Mouse (Mus musculus) cerebellum, adult 8-10 months (tissue): Measurements from ENCODE around the gene Vps33a.
"Not testable (repeated sequence)": the region's sequence is repeated elsewhere in the genome, so short reads cannot be mapped to it uniquely, and the experiment has no call there.

Experiments used
- DNase-seq: peaks from one replicate; pipeline ENCODE4 v3.0.0; 2022

Gene Vps33a

GRCm38 (mm10) chr5:123523692-123524392, 49.0 kb downstream of the Vps33a start, which contains the start of gene Diablo:
Gene Diablo, minus strand, starts transcription at chr5:123524176.
- DNase-seq, result peak; percentile 96

- DNase-seq, result no peak
Measured at GRCm38 (mm10) chr5:123522166-123522565, 50.7 kb downstream of the Vps33a start.

GRCm38 (mm10) chr5:123521621-123522020, 51.2 kb downstream of the Vps33a start:
- no peak for DNase-seq

- no peak for DNase-seq
Measured at GRCm38 (mm10) chr5:123520666-123521065, 52.2 kb downstream of the Vps33a start.

- no peak for DNase-seq
Measured at GRCm38 (mm10) chr5:123514871-123515270, 58.0 kb downstream of the Vps33a start.

- no peak for DNase-seq
Measured at GRCm38 (mm10) chr5:123512102-123512501, 60.7 kb downstream of the Vps33a start.

GRCm38 (mm10) chr5:123511426-123511825, 61.4 kb downstream of the Vps33a start:
- DNase-seq, result not testable (repeated sequence)

- no peak for DNase-seq
Measured at GRCm38 (mm10) chr5:123510160-123510559, 62.7 kb downstream of the Vps33a start, which contains the start of gene B3gnt4. Gene B3gnt4, plus strand, starts transcription at chr5:123510460.

GRCm38 (mm10) chr5:123508921-123509320, 63.9 kb downstream of the Vps33a start:
- no peak for DNase-seq

- DNase-seq, result peak; percentile 56
Measured at GRCm38 (mm10) chr5:123507936-123508723, 64.7 kb downstream of the Vps33a start.

GRCm38 (mm10) chr5:123501973-123502372, 70.9 kb downstream of the Vps33a start:
- DNase-seq, result no peak

GRCm38 (mm10) chr5:123499717-123500116, 73.1 kb downstream of the Vps33a start:
- DNase-seq, result peak; percentile 57

GRCm38 (mm10) chr5:123489935-123490334, 82.9 kb downstream of the Vps33a start:
- DNase-seq, result no peak

GRCm38 (mm10) chr5:123489112-123489785, 83.6 kb downstream of the Vps33a start, which contains the start of the genes Lrrc43 and Il31:
Gene Lrrc43, plus strand, starts transcription at chr5:123489305.
Gene Il31, minus strand, starts transcription at chr5:123489489.
- no peak for DNase-seq

- DNase-seq, result no peak
Measured at GRCm38 (mm10) chr5:123487659-123488395, 85.0 kb downstream of the Vps33a start.
